Mouse (Mus musculus) heart, postnatal 0 days (tissue): Measurements from ENCODE around the gene Prkab2. TPM values are rescaled to one million over a fixed set of nuclear protein-coding genes. Genes with fewer than 3 reads are reported as not detected.

Experiments
- ATAC-seq: fragments of 200-750 bp; cut with Nextera tagmentation; 2 replicates; pipeline ENCODE4 v1.8.0; 2017; ENCODE audit warnings: low read depth, moderate number of reproducible peaks, moderate library complexity; ENCODE audit not compliant: insufficient read depth
- DNase-seq: peaks from one replicate; pipeline ENCODE4 v3.0.0-alpha.2; 2016; ENCODE audit warnings: low spot score
- H3K27ac ChIP-seq: fragments of 300-500 bp; sonication (generic); 2 replicates; pipeline ENCODE4 v1.5.1; 2014; ENCODE audit warnings: low read depth, mild to moderate bottlenecking
- H3K27me3 ChIP-seq: fragments of 300-500 bp; sonication (generic); 2 replicates; pipeline ENCODE4 v1.6.1; 2014; ENCODE audit warnings: low read length, mixed read lengths; ENCODE audit not compliant: control insufficient read depth, insufficient read depth
- H3K36me3 ChIP-seq: fragments of 300-500 bp; sonication (generic); replicated peaks from 2 replicates; pipeline ENCODE4 v1.6.1; 2014; ENCODE audit warnings: low read length, mixed read lengths; ENCODE audit not compliant: control insufficient read depth, insufficient read depth
- H3K4me1 ChIP-seq: fragments of 300-500 bp; sonication (generic); 2 replicates; pipeline ENCODE4 v1.6.1; 2014; ENCODE audit warnings: antibody characterized with exemption; ENCODE audit not compliant: control insufficient read depth, insufficient read depth
- H3K4me2 ChIP-seq: fragments of 300-500 bp; sonication (generic); 2 replicates; pipeline ENCODE4 v1.6.1; 2014; ENCODE audit warnings: low read depth, mild to moderate bottlenecking, low read length, moderate library complexity
- H3K4me3 ChIP-seq: fragments of 300-500 bp; sonication (generic); 2 replicates; pipeline ENCODE4 v1.5.1; 2014; ENCODE audit warnings: low read depth, low read length
- H3K9ac ChIP-seq: fragments of 300-500 bp; sonication (generic); replicated peaks from 2 replicates; pipeline ENCODE4 v1.6.1; 2014; ENCODE audit warnings: low read depth, low read length, mixed read lengths
- H3K9me3 ChIP-seq: fragments of 300-500 bp; sonication (generic); replicated peaks from 2 replicates; pipeline ENCODE4 v1.6.1; 2016; ENCODE audit warnings: low read length; ENCODE audit not compliant: control insufficient read depth
- CTCF ChIP-seq: IDR thresholded peaks from 2 replicates; pipeline ENCODE4 v1.5.1; 2016; ENCODE audit warnings: antibody characterized with exemption, control low read depth, low read depth
- EP300 ChIP-seq: IDR thresholded peaks from 2 replicates; pipeline ENCODE4 v1.6.1; 2016; ENCODE audit warnings: antibody characterized with exemption, low read depth
- WGBS: fragments of 180-500 bp; shearing (Covaris S2); extraction: QIAGEN DNeasy Blood & Tissue Kit; methylation state at CpG from one replicate; pipeline ENCODE4 v1.1.7; 2014; 5-methylcytosine and 5-hydroxymethylcytosine counted together
- polyA plus RNA-seq: library from polyadenylated mRNA; unstranded; fragments of >200 nt; fragmentation: Nextera tagmentation; extraction: Ambion mirVana; gene quantifications from 2 replicates; pipeline ENCODE4 v1.2.1, GENCODE M21; 2015
- total RNA-seq: library from RNA; depleted of rRNA; stranded (reverse); fragments of >200 nt; gene quantifications from 2 replicates; pipeline ENCODE4 v1.2.3, GENCODE M21; 2014; ENCODE audit warnings: low replicate concordance

Gene Prkab2
- total and polyA plus RNA-seq, 2 experiments from 2014 or later, result 10.5 to 17.4 TPM

GRCm38 (mm10) chr3:97628391-97629001, 29.5 kb upstream of the Prkab2 start, which contains the start of gene Fmo5:
TSS of gene Fmo5 (plus strand) at chr3:97628804.
- WGBS, result 2% methylated on average over 18 of the region's 18 CpGs
- Histone ChIP-seq H3K4me1 (no peaks in the 10 kb centered on the region), H3K4me3 (peak within 1 kb of the TSS; percentile 61), H3K9ac (peak within 1 kb of the TSS; percentile 58), H3K36me3 (no peaks in the 10 kb centered on the region), H3K9me3 (no peaks in the 10 kb centered on the region), H3K27ac (peak within 1 kb of the TSS; percentile 68), H3K4me2 (peak within 1 kb of the TSS; percentile 70), H3K27me3 (no peaks in the 10 kb centered on the region)
- ATAC-seq, result peak; percentile 92
- TF ChIP-seq EP300, result no peak
- no peak for TF ChIP-seq CTCF
- peak; percentile 26 for DNase-seq

DNA sequence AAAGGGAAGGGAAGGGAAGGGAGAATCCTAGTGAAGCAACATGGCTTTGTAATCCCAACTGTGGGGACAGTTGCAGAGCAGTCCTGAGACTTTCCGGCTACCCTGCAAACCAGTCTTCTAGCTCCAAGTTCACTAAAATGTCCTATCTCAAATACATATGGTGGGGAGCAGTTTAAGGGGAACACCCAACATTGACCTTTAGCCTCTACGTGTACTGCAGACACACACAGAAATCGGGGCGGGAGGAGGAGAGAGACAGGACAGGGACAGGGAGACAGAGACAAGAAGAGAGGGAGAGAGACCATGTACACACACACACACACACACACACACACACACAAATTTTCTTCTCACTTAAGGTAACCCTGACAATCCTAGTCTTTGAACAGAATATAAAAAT, 28.1 kb upstream of the Prkab2 start:
- WGBS, result 92% methylated on average over 4 of the region's 4 CpGs
- Histone ChIP-seq H3K9ac (no peak overlapping the region), H3K27ac (no peak overlapping the region), H3K36me3 (no peaks in the 10 kb centered on the region), H3K4me3 (no peak overlapping the region), H3K4me1 (peaks cover 7% of the 10 kb centered on the region; the same call in 1 of the 2 replicates), H3K9me3 (no peaks in the 10 kb centered on the region), H3K4me2 (no peak overlapping the region), H3K27me3 (no peaks in the 10 kb centered on the region)
- ATAC-seq, result no peak
- no peak for DNase-seq
- TF ChIP-seq EP300 (no peak), CTCF (no peak)

- DNase-seq (no peak), ATAC-seq (no peak)
- no peaks in the 10 kb centered on the region for H3K27me3 ChIP-seq
- no peak overlapping the region for H3K4me3 ChIP-seq
- H3K9ac ChIP-seq, result no peak overlapping the region
- peaks cover 7% of the 10 kb centered on the region; the same call in 1 of the 2 replicates for H3K4me1 ChIP-seq
- H3K36me3 ChIP-seq, result no peaks in the 10 kb centered on the region
- no peak for TF ChIP-seq CTCF
- no peak for TF ChIP-seq EP300
- no peak overlapping the region for H3K4me2 ChIP-seq
- 91% methylated on average over 4 of the region's 4 CpGs for WGBS
- no peak overlapping the region for H3K27ac ChIP-seq
- H3K9me3 ChIP-seq, result no peaks in the 10 kb centered on the region
These were observed 27.2 kb upstream of the Prkab2 start for GRCm38 (mm10) chr3:97630746-97631145.

- no peak overlapping the region for H3K9ac ChIP-seq
- no peaks in the 10 kb centered on the region for H3K9me3 ChIP-seq
- no peak overlapping the region for H3K4me2 ChIP-seq
- H3K27ac ChIP-seq, result no peak overlapping the region
- DNase-seq, result no peak
- H3K27me3 ChIP-seq, result no peaks in the 10 kb centered on the region
- ATAC-seq, result no peak
- WGBS, result 55% methylated on average over 8 of the region's 8 CpGs
- peaks cover 7% of the 10 kb centered on the region; the same call in 1 of the 2 replicates for H3K4me1 ChIP-seq
- no peak overlapping the region for H3K4me3 ChIP-seq
- no peaks in the 10 kb centered on the region for H3K36me3 ChIP-seq
- TF ChIP-seq CTCF (no peak), EP300 (no peak)
These were observed 26.6 kb upstream of the Prkab2 start for GRCm38 (mm10) chr3:97631258-97631860.

- Histone ChIP-seq H3K27ac (no peak overlapping the region), H3K36me3 (no peaks in the 10 kb centered on the region), H3K4me1 (peaks cover 7% of the 10 kb centered on the region; the same call in 1 of the 2 replicates), H3K4me3 (no peak overlapping the region), H3K4me2 (no peak overlapping the region), H3K9ac (no peak overlapping the region), H3K27me3 (no peaks in the 10 kb centered on the region), H3K9me3 (no peaks in the 10 kb centered on the region)
- TF ChIP-seq EP300 (no peak), CTCF (no peak)
- DNase-seq (no peak), ATAC-seq (no peak)
- WGBS, result 75% methylated on average over 4 of the region's 4 CpGs
These were observed 24.5 kb upstream of the Prkab2 start for GRCm38 (mm10) chr3:97633456-97633855.
